Mouse (Mus musculus) kidney, postnatal 14 days (tissue): ENCODE measurements at regions not wholly inside any gene's neighbourhood (a gene's known extent, or its start where the extent isn't known, plus 50 kb on each side); places are given as distances from the start of the nearest gene placed in this dataset.
A peak's percentile ranks its signal among the peaks of the same experiment; 100 is the strongest.

Experiments used
- DNase-seq: peaks from one replicate; pipeline ENCODE4 v3.0.0; 2022; ENCODE audit warnings: mixed read lengths

- no peak for DNase-seq
These were observed 293.5 kb upstream of the Rtl1 start for GRCm38 (mm10) chr12:109893657-109894056.

GRCm38 (mm10) chr12:109895389-109895788, 295.3 kb upstream of the Rtl1 start:
- DNase-seq: peak; percentile 81

- DNase-seq: no peak
These were observed 296.3 kb upstream of the Rtl1 start for GRCm38 (mm10) chr12:109896397-109896796.

GRCm38 (mm10) chr12:109896906-109897305, 296.8 kb upstream of the Rtl1 start:
- no peak for DNase-seq

GRCm38 (mm10) chr12:109897861-109898385, 297.8 kb upstream of the Rtl1 start:
- DNase-seq: no peak

- DNase-seq: no peak
These were observed 299.3 kb upstream of the Rtl1 start for GRCm38 (mm10) chr12:109899420-109899819.

GRCm38 (mm10) chr12:109910966-109911495, 310.9 kb upstream of the Rtl1 start:
- DNase-seq: no peak

- DNase-seq: no peak
These were observed 311.4 kb upstream of the Rtl1 start for GRCm38 (mm10) chr12:109911506-109911905.

GRCm38 (mm10) chr12:109917761-109918160, 317.6 kb upstream of the Rtl1 start:
- no peak for DNase-seq

- peak; percentile 53 for DNase-seq
These were observed 318.8 kb upstream of the Rtl1 start for GRCm38 (mm10) chr12:109918901-109919300.

GRCm38 (mm10) chr12:109922111-109922510, 322.0 kb upstream of the Rtl1 start:
- DNase-seq: no peak

GRCm38 (mm10) chr12:109925866-109926265, 325.7 kb upstream of the Rtl1 start:
- no peak for DNase-seq

- no peak for DNase-seq
These were observed 326.5 kb upstream of the Rtl1 start for GRCm38 (mm10) chr12:109926643-109927042.

- no peak for DNase-seq
These were observed 332.7 kb upstream of the Dio3 start for GRCm38 (mm10) chr12:109946179-109946578.

- no peak for DNase-seq
These were observed 331.9 kb upstream of the Dio3 start for GRCm38 (mm10) chr12:109946936-109947335.

GRCm38 (mm10) chr12:109947886-109948433, 330.9 kb upstream of the Dio3 start:
- no peak for DNase-seq

- no peak for DNase-seq
These were observed 330.4 kb upstream of the Dio3 start for GRCm38 (mm10) chr12:109948434-109948984.

GRCm38 (mm10) chr12:109949231-109949965, 329.5 kb upstream of the Dio3 start:
- DNase-seq: no peak

GRCm38 (mm10) chr12:109950632-109951031, 328.2 kb upstream of the Dio3 start:
- no peak for DNase-seq

- no peak for DNase-seq
These were observed 327.4 kb upstream of the Dio3 start for GRCm38 (mm10) chr12:109951473-109951872.

GRCm38 (mm10) chr12:109951884-109952456, 326.9 kb upstream of the Dio3 start:
- DNase-seq: no peak

GRCm38 (mm10) chr12:109952933-109953332, 325.9 kb upstream of the Dio3 start:
- no peak for DNase-seq

GRCm38 (mm10) chr12:109957305-109957704, 321.6 kb upstream of the Dio3 start:
- no peak for DNase-seq
